Mouse (Mus musculus) erythroblast, embryonic 14.5 days (primary cell): ENCODE measurements at regions not wholly inside any gene's neighbourhood (a gene's known extent, or its start where the extent isn't known, plus 50 kb on each side); places are given as distances from the start of the nearest gene placed in this dataset.

Source experiments
- GATA1 ChIP-seq: IDR thresholded peaks from 2 replicates; pipeline ENCODE4 v1.6.1; 2012; ENCODE audit warnings: low read length, inconsistent platforms, mixed read lengths
- TAL1 ChIP-seq: IDR thresholded peaks from 3 replicates; pipeline ENCODE4 v1.6.1; 2012; ENCODE audit warnings: low read length, inconsistent platforms, mixed read lengths

DNA sequence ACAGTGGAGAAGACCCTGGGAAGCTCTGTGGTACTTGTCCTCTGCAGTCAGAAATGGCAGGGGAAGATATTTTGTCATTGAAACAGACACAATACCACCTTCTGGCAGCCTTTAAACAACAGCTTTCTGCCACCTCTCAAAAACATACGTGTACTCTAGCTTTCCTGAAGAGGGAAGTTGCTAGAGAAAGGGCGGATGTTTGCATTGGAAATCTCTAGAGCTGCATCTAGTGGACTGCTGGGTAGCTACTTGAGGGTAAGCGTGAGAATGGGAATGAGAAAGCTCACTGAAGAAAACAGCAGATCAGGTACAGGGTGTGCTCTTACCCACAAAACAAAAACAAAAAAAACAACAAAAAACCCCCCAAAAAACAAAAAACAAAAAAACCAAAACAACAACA lies 61.4 kb upstream of the Eif4g2 start:
- no peak for TF ChIP-seq GATA1
- no peak for TF ChIP-seq TAL1
